8 mouse cellular contexts compared by ENCODE assay signal in genomic region chr2:152436983-152437860, GRCm38 (mm10). TPM values are rescaled to one million over a fixed set of nuclear protein-coding genes. Genes with fewer than 3 reads are reported as not detected.
DNase-seq lines count a peak whose midpoint lies in the region; ATAC-seq and TF ChIP-seq lines count a peak whose summit lies in the region.

No protein-coding gene starts in this region.

- TF ChIP-seq CTCF in cortical plate, adult 2 months (IDR thresholded peaks at IDR 0.05; ENCODE audit: extremely low read depth, insufficient read depth, low read length): peak; percentile 69
- no peak; the same call in none of the 2 replicates for TF ChIP-seq CTCF in left cerebral cortex, adult 2 months (IDR thresholded peaks at IDR 0.05)

- no peaks in the 10 kb centered on the region for H3K4me1 ChIP-seq in cortical plate, adult 2 months (ENCODE audit: control insufficient read depth, insufficient read depth, low read length)

- no peak overlapping the region for H3K27ac ChIP-seq in cortical plate, adult 2 months (ENCODE audit: insufficient read depth, low read length)
- peak overlapping the region; percentile 61; the same call in 1 of the 2 replicates for H3K27ac ChIP-seq in left cerebral cortex, adult 2 months

- peak overlapping the region; percentile 28 for H3K4me3 ChIP-seq in cortical plate, adult 2 months (ENCODE audit: insufficient read depth, low read length)
- H3K4me3 ChIP-seq in left cerebral cortex, adult 2 months: peak overlapping the region; percentile 37

- peak; percentile 41 to 45 for DNase-seq in gastrocnemius, adult 8-10 months (ENCODE audit: low spot score in 2 of 2)
- DNase-seq in hindlimb bud, embryonic 11.5 days (ENCODE audit: extremely low spot score, low read depth, low spot score): peak; percentile 71
- DNase-seq in left cerebral cortex, adult 2 months (ENCODE audit: extremely low spot score in 1 of 2, low spot score in 2 of 2): peak; percentile 84 to 88
- peak; percentile 84 to 90 for DNase-seq in right cerebral cortex, adult 2 months (ENCODE audit: low spot score in 2 of 2)
- DNase-seq in urinary bladder, postnatal 10 days (ENCODE audit: low spot score): peak; percentile 51

- TF ChIP-seq POLR2A in cortical plate, adult 2 months (IDR thresholded peaks at IDR 0.05; ENCODE audit: extremely low read depth, insufficient read depth, low read length): no peak

- ATAC-seq in activated CD4-positive, CD25-positive, alpha-beta regulatory T cell, adult 4 months: peak; percentile 65
- peak; percentile 94 for ATAC-seq in megakaryocyte, adult 5-6 weeks (ENCODE audit: poor library complexity, severe bottlenecking)

- intact Hi-C loops in left cerebral cortex, adult 2 months (cut with DNase I): loop anchor here (1.0 kb wide), 1 partner anchor 45 kb away; no protein-coding TSS in a partner anchor

RNA-seq across cellular contexts. Expression of gene 6820408C15Rik, which starts 21.8 kb away (rescaled TPM):
- polyA plus RNA-seq in activated CD4-positive, CD25-positive, alpha-beta regulatory T cell, adult 4 months (2017; shearing (Covaris generic)): not detected
- 2.8 and 3.7 TPM in 2 replicates for polyA plus RNA-seq in cortical plate, adult 2 months (2012; rRNA removed)
- total RNA-seq in gastrocnemius, adult 8-10 months (2022): not detected
- total RNA-seq in left cerebral cortex, adult 2 months (2021): 1 to 10 TPM; 2.4 to 3.0 TPM
- total RNA-seq in megakaryocyte, adult 5-6 weeks (2015): not detected in 2 replicates
- not detected in 2 replicates for total RNA-seq in megakaryocyte, adult 5-6 weeks (2017)

RNA-seq across cellular contexts. Expression of gene Zcchc3, which starts 22.4 kb away (rescaled TPM):
- polyA plus RNA-seq in activated CD4-positive, CD25-positive, alpha-beta regulatory T cell, adult 4 months (2017; shearing (Covaris generic)): under 1 TPM; 0.70 to 0.74 TPM
- 6.5 and 7.1 TPM in 2 replicates for polyA plus RNA-seq in cortical plate, adult 2 months (2012; rRNA removed)
- under 1 TPM; 0.46 to 0.88 (median 0.84) TPM for total RNA-seq in gastrocnemius, adult 8-10 months (2022)
- total RNA-seq in left cerebral cortex, adult 2 months (2021): 1 to 10 TPM; 8.5 to 9.9 TPM
- 0.98 and 1.9 TPM in 2 replicates for total RNA-seq in megakaryocyte, adult 5-6 weeks (2015)
- total RNA-seq in megakaryocyte, adult 5-6 weeks (2017): 2.1 and 2.6 TPM in 2 replicates

RNA-seq across cellular contexts. Expression of gene Defb23, which starts 27.2 kb away (rescaled TPM):
- polyA plus RNA-seq in activated CD4-positive, CD25-positive, alpha-beta regulatory T cell, adult 4 months (2017; shearing (Covaris generic)): not detected
- not detected in 2 replicates for polyA plus RNA-seq in cortical plate, adult 2 months (2012; rRNA removed)
- total RNA-seq in gastrocnemius, adult 8-10 months (2022): not detected
- not detected for total RNA-seq in left cerebral cortex, adult 2 months (2021)
- not detected in 2 replicates for total RNA-seq in megakaryocyte, adult 5-6 weeks (2015)
- total RNA-seq in megakaryocyte, adult 5-6 weeks (2017): not detected in 2 replicates

RNA-seq across cellular contexts. Expression of gene Sox12, which starts 39.4 kb away (rescaled TPM):
- polyA plus RNA-seq in activated CD4-positive, CD25-positive, alpha-beta regulatory T cell, adult 4 months (2017; shearing (Covaris generic)): under 1 TPM; 0.30 to 0.33 TPM
- polyA plus RNA-seq in cortical plate, adult 2 months (2012; rRNA removed): 17.0 and 18.6 TPM in 2 replicates
- under 1 TPM; 0.34 to 0.58 (median 0.49) TPM for total RNA-seq in gastrocnemius, adult 8-10 months (2022)
- total RNA-seq in left cerebral cortex, adult 2 months (2021): 10 to 100 TPM; 12.8 to 15.7 TPM
- total RNA-seq in megakaryocyte, adult 5-6 weeks (2015): 0.27 and 0.60 TPM in 2 replicates
- total RNA-seq in megakaryocyte, adult 5-6 weeks (2017): 0.12 and 0.15 TPM in 2 replicates

RNA-seq across cellular contexts. Expression of gene Defb20, which starts 39.6 kb away (rescaled TPM):
- not detected for polyA plus RNA-seq in activated CD4-positive, CD25-positive, alpha-beta regulatory T cell, adult 4 months (2017; shearing (Covaris generic))
- polyA plus RNA-seq in cortical plate, adult 2 months (2012; rRNA removed): 0.56 TPM in 1 of 2 replicates, not detected in the other
- not detected for total RNA-seq in gastrocnemius, adult 8-10 months (2022)
- total RNA-seq in left cerebral cortex, adult 2 months (2021): not detected
- not detected in 2 replicates for total RNA-seq in megakaryocyte, adult 5-6 weeks (2015)
- total RNA-seq in megakaryocyte, adult 5-6 weeks (2017): not detected in 2 replicates
